Mouse (Mus musculus) heart, postnatal 14 days (tissue): Measurements from ENCODE around the gene Pkdrej. TPM values are rescaled to one million over a fixed set of nuclear protein-coding genes. Genes with fewer than 3 reads are reported as not detected.
A peak's percentile ranks its signal among the peaks of the same experiment; 100 is the strongest.
"Not testable (repeated sequence)": the region's sequence is repeated elsewhere in the genome, so short reads cannot be mapped to it uniquely, and the experiment has no call there.

Source experiments
- DNase-seq, 2 experiments: peaks; one replicate each; pipeline ENCODE4 v3.0.0; 2021 to 2022
- intact Hi-C: fragments of 180-260 bp; cut with DNase I; formaldehyde crosslinking; loops from one replicate; pipeline ENCODE4 v1.15.1; 2025
- long read RNA-seq, 2 experiments: library from polyadenylated mRNA; stranded (forward); transcript quantifications; one replicate each; pipeline ENCODE4 v2.0.0; 2021
- total RNA-seq, 2 experiments: library from RNA; stranded (reverse); gene quantifications; 2 replicates each; pipeline ENCODE4 v1.2.3; 2021

Pkdrej gene
- 1 to 10 TPM; 2.0 to 2.1 TPM for total RNA-seq
- long read RNA-seq, experiment 1 = 0 reads
- long read RNA-seq, experiment 2 = 0 reads

GRCm38 (mm10) chr15:85821203-85822010 is at the start of gene Pkdrej:
Gene Pkdrej (minus strand): TSS chr15:85821734.
- peak; percentile 65 to 70 for DNase-seq
- intact Hi-C loops = no loop called here

GRCm38 (mm10) chr15:85867696-85868095 is 46.2 kb upstream of the Pkdrej start:
- peak; percentile 70 to 83 for DNase-seq
- intact Hi-C loops = loop anchor here (1.0 to 5.0 kb wide), 2 partner anchors 151 to 270 kb away; no protein-coding TSS in a partner anchor

GRCm38 (mm10) chr15:85865913-85866312 is 44.4 kb upstream of the Pkdrej start:
- intact Hi-C loops = loop anchor here (5.0 kb wide), 1 partner anchor 269 kb away; no protein-coding TSS in a partner anchor
- DNase-seq = not testable (repeated sequence)

GRCm38 (mm10) chr15:85859490-85860031 is 38.0 kb upstream of the Pkdrej start, which contains the start of gene Gtse1:
Gene Gtse1 (plus strand): TSS chr15:85859745.
- intact Hi-C loops = no loop called here
- peak; percentile 90 to 95 for DNase-seq

GRCm38 (mm10) chr15:85858980-85859489 is 37.5 kb upstream of the Pkdrej start:
- intact Hi-C loops = no loop called here
- no peak for DNase-seq

GRCm38 (mm10) chr15:85851656-85852392 is 30.3 kb upstream of the Pkdrej start:
- intact Hi-C loops = no loop called here
- DNase-seq = no peak

GRCm38 (mm10) chr15:85845071-85845470 is 23.5 kb upstream of the Pkdrej start:
- intact Hi-C loops = no loop called here
- DNase-seq = no peak

- DNase-seq = no peak
- intact Hi-C loops = loop anchor here (1.0 kb wide), 1 partner anchor 126 kb away; no protein-coding TSS in a partner anchor
These were observed 20.3 kb upstream of the Pkdrej start for GRCm38 (mm10) chr15:85841796-85842360.

GRCm38 (mm10) chr15:85840983-85841382 is 19.4 kb upstream of the Pkdrej start:
- intact Hi-C loops = loop anchor here (1.0 kb wide), 1 partner anchor 125 kb away; no protein-coding TSS in a partner anchor
- peak; percentile 32 to 61 for DNase-seq

- intact Hi-C loops = no loop called here
- no peak for DNase-seq
These were observed 15.4 kb upstream of the Pkdrej start for GRCm38 (mm10) chr15:85836887-85837286.

- no peak for DNase-seq
- intact Hi-C loops = no loop called here
These were observed 13.8 kb upstream of the Pkdrej start for GRCm38 (mm10) chr15:85835335-85835734.

GRCm38 (mm10) chr15:85832599-85832998 is 11.1 kb upstream of the Pkdrej start:
- no peak for DNase-seq
- intact Hi-C loops = no loop called here

- DNase-seq = peak; percentile 80 to 82
- intact Hi-C loops = no loop called here
These were observed 10.5 kb upstream of the Pkdrej start, which contains the start of gene Ttc38 for GRCm38 (mm10) chr15:85831954-85832590. Gene Ttc38 (plus strand): TSS chr15:85832306.

- intact Hi-C loops = no loop called here
- no peak for DNase-seq
These were observed 7.9 kb upstream of the Pkdrej start for GRCm38 (mm10) chr15:85829470-85829869.

GRCm38 (mm10) chr15:85828071-85828470 is 6.5 kb upstream of the Pkdrej start:
- intact Hi-C loops = no loop called here
- DNase-seq = no peak

GRCm38 (mm10) chr15:85826676-85827075 is 5.1 kb upstream of the Pkdrej start:
- no peak for DNase-seq
- intact Hi-C loops = no loop called here

GRCm38 (mm10) chr15:85822011-85822359 is 451 bp upstream of the Pkdrej start:
- intact Hi-C loops = no loop called here
- no peak for DNase-seq

GRCm38 (mm10) chr15:85813428-85813827 is 8.1 kb downstream of the Pkdrej start:
- no peak for DNase-seq
- intact Hi-C loops = loop anchor here (5.0 kb wide), 2 partner anchors 76 to 216 kb away; no protein-coding TSS in a partner anchor

GRCm38 (mm10) chr15:85811535-85812277 is 9.8 kb downstream of the Pkdrej start, which contains the start of gene Cdpf1:
Gene Cdpf1 (minus strand): TSS chr15:85811697.
- intact Hi-C loops = loop anchor here (5.0 kb wide), 2 partner anchors 74 to 214 kb away; no protein-coding TSS in a partner anchor
- peak; percentile 99 to 100 for DNase-seq
